Mouse (Mus musculus): Measurements from ENCODE around the gene Gm44790. TPM values are rescaled to one million over a fixed set of nuclear protein-coding genes. Genes with fewer than 3 reads are reported as not detected.

Gm44790 gene
- polyA plus RNA-seq, 1 experiment = not detected

- TF ChIP-seq CTCF (IDR thresholded peaks at IDR 0.05; ENCODE audit: control insufficient read depth, insufficient read depth, low read length) (no peak), POLR2A (IDR thresholded peaks at IDR 0.05; ENCODE audit: borderline replicate concordance, control insufficient read depth, low read depth, low read length) (no peak)
- no peaks in the 10 kb centered on the region; the same call in 1 of the 2 replicates for H3K4me1 ChIP-seq (ENCODE audit: control insufficient read depth, insufficient read depth, low read length)
- no peak overlapping the region for H3K27ac ChIP-seq (ENCODE audit: control insufficient read depth, insufficient read depth, low read depth, low read length, poor library complexity)
- WGBS = 92% methylated on average over 10 of the region's 10 CpGs
- H3K4me3 ChIP-seq (replicated peaks; ENCODE audit: control insufficient read depth, low read depth, low read length) = no peak overlapping the region
Measured at GRCm38 (mm10) chr6:86441571-86441970, 15.1 kb downstream of the Gm44790 start.

GRCm38 (mm10) chr6:86445551-86445950 is 19.1 kb downstream of the Gm44790 start:
- no peak overlapping the region for H3K27ac ChIP-seq (ENCODE audit: control insufficient read depth, insufficient read depth, low read depth, low read length, poor library complexity)
- no peak for TF ChIP-seq CTCF (IDR thresholded peaks at IDR 0.05; ENCODE audit: control insufficient read depth, insufficient read depth, low read length)
- no peak for TF ChIP-seq POLR2A (IDR thresholded peaks at IDR 0.05; ENCODE audit: borderline replicate concordance, control insufficient read depth, low read depth, low read length)
- WGBS = 88% methylated on average over 18 of the region's 18 CpGs
- no peak overlapping the region for H3K4me3 ChIP-seq (replicated peaks; ENCODE audit: control insufficient read depth, low read depth, low read length)
- H3K4me1 ChIP-seq (ENCODE audit: control insufficient read depth, insufficient read depth, low read length) = no peaks in the 10 kb centered on the region; the same call in 1 of the 2 replicates

- no peak overlapping the region for H3K4me3 ChIP-seq (replicated peaks; ENCODE audit: control insufficient read depth, low read depth, low read length)
- 8% methylated on average over 1 of the region's 1 CpGs for WGBS
- no peaks in the 10 kb centered on the region; the same call in 1 of the 2 replicates for H3K4me1 ChIP-seq (ENCODE audit: control insufficient read depth, insufficient read depth, low read length)
- H3K27ac ChIP-seq (ENCODE audit: control insufficient read depth, insufficient read depth, low read depth, low read length, poor library complexity) = no peak overlapping the region; the same call in 1 of the 2 replicates
- no peak for TF ChIP-seq POLR2A (IDR thresholded peaks at IDR 0.05; ENCODE audit: borderline replicate concordance, control insufficient read depth, low read depth, low read length)
- TF ChIP-seq CTCF (IDR thresholded peaks at IDR 0.05; ENCODE audit: control insufficient read depth, insufficient read depth, low read length) = no peak
Measured at GRCm38 (mm10) chr6:86446927-86447568, 20.6 kb downstream of the Gm44790 start.

GRCm38 (mm10) chr6:86456727-86457126 is 30.3 kb downstream of the Gm44790 start:
- TF ChIP-seq CTCF (IDR thresholded peaks at IDR 0.05; ENCODE audit: control insufficient read depth, insufficient read depth, low read length) = no peak
- no peak for TF ChIP-seq POLR2A (IDR thresholded peaks at IDR 0.05; ENCODE audit: borderline replicate concordance, control insufficient read depth, low read depth, low read length)
- 89% methylated on average over 3 of the region's 3 CpGs for WGBS
- Histone ChIP-seq H3K4me3 (replicated peaks; ENCODE audit: control insufficient read depth, low read depth, low read length) (no peak overlapping the region), H3K27ac (ENCODE audit: control insufficient read depth, insufficient read depth, low read depth, low read length, poor library complexity) (no peak overlapping the region), H3K4me1 (ENCODE audit: control insufficient read depth, insufficient read depth, low read length) (no peaks in the 10 kb centered on the region)

- no peak for TF ChIP-seq POLR2A (IDR thresholded peaks at IDR 0.05; ENCODE audit: borderline replicate concordance, control insufficient read depth, low read depth, low read length)
- TF ChIP-seq CTCF (IDR thresholded peaks at IDR 0.05; ENCODE audit: control insufficient read depth, insufficient read depth, low read length) = no peak
Measured at GRCm38 (mm10) chr6:86463079-86463478, 36.6 kb downstream of the Gm44790 start.

GRCm38 (mm10) chr6:86471317-86471716 is 44.9 kb downstream of the Gm44790 start:
- no peaks in the 10 kb centered on the region; the same call in none of the 2 replicates for H3K4me1 ChIP-seq (ENCODE audit: control insufficient read depth, insufficient read depth, low read length)
- TF ChIP-seq POLR2A (IDR thresholded peaks at IDR 0.05; ENCODE audit: borderline replicate concordance, control insufficient read depth, low read depth, low read length) (no peak), CTCF (IDR thresholded peaks at IDR 0.05; ENCODE audit: control insufficient read depth, insufficient read depth, low read length) (no peak)
- H3K4me3 ChIP-seq (replicated peaks; ENCODE audit: control insufficient read depth, low read depth, low read length) = no peak overlapping the region
- no peak overlapping the region for H3K27ac ChIP-seq (ENCODE audit: control insufficient read depth, insufficient read depth, low read depth, low read length, poor library complexity)
- WGBS = 62% methylated on average over 3 of the region's 3 CpGs

More at GRCm38 (mm10) chr6:86463079-86463478, 36.6 kb downstream of the Gm44790 start:
- Histone ChIP-seq H3K27ac (ENCODE audit: control insufficient read depth, insufficient read depth, low read depth, low read length, poor library complexity) (no peak overlapping the region), H3K4me3 (replicated peaks; ENCODE audit: control insufficient read depth, low read depth, low read length) (no peak overlapping the region), H3K4me1 (ENCODE audit: control insufficient read depth, insufficient read depth, low read length) (no peaks in the 10 kb centered on the region)
- 83% methylated on average over 3 of the region's 3 CpGs for WGBS

GRCm38 (mm10) chr6:86471760-86472099 is 45.3 kb downstream of the Gm44790 start:
- no peaks in the 10 kb centered on the region; the same call in none of the 2 replicates for H3K4me1 ChIP-seq (ENCODE audit: control insufficient read depth, insufficient read depth, low read length)

GRCm38 (mm10) chr6:86472100-86472955 is 45.9 kb downstream of the Gm44790 start:
- no peaks in the 10 kb centered on the region; the same call in none of the 2 replicates for H3K4me1 ChIP-seq (ENCODE audit: control insufficient read depth, insufficient read depth, low read length)
- H3K4me3 ChIP-seq (replicated peaks; ENCODE audit: control insufficient read depth, low read depth, low read length) = peak overlapping the region; percentile 85
- TF ChIP-seq POLR2A (IDR thresholded peaks at IDR 0.05; ENCODE audit: borderline replicate concordance, control insufficient read depth, low read depth, low read length) (peak; percentile 72), CTCF (IDR thresholded peaks at IDR 0.05; ENCODE audit: control insufficient read depth, insufficient read depth, low read length) (peak; percentile 97)
- peak overlapping the region; percentile 68 for H3K27ac ChIP-seq (ENCODE audit: control insufficient read depth, insufficient read depth, low read depth, low read length, poor library complexity)
- WGBS = under 1% methylated on average over 56 of the region's 56 CpGs

More at GRCm38 (mm10) chr6:86471760-86472099, 45.3 kb downstream of the Gm44790 start:
- 2% methylated on average over 9 of the region's 9 CpGs for WGBS
- TF ChIP-seq CTCF (IDR thresholded peaks at IDR 0.05; ENCODE audit: control insufficient read depth, insufficient read depth, low read length) (no peak), POLR2A (IDR thresholded peaks at IDR 0.05; ENCODE audit: borderline replicate concordance, control insufficient read depth, low read depth, low read length) (no peak)
- peak overlapping the region; percentile 85 for H3K4me3 ChIP-seq (replicated peaks; ENCODE audit: control insufficient read depth, low read depth, low read length)
- H3K27ac ChIP-seq (ENCODE audit: control insufficient read depth, insufficient read depth, low read depth, low read length, poor library complexity) = peak overlapping the region; percentile 68

Measured in bone marrow, adult 2 months (tissue).